Mouse (Mus musculus) T-cell, adult 2 months (primary cell): ENCODE results near the gene Senp2.

Experiments
- DNase-seq: peaks from one replicate; pipeline ENCODE4 v3.0.0; 2022; ENCODE audit warnings: low spot score

The Senp2 gene

DNA sequence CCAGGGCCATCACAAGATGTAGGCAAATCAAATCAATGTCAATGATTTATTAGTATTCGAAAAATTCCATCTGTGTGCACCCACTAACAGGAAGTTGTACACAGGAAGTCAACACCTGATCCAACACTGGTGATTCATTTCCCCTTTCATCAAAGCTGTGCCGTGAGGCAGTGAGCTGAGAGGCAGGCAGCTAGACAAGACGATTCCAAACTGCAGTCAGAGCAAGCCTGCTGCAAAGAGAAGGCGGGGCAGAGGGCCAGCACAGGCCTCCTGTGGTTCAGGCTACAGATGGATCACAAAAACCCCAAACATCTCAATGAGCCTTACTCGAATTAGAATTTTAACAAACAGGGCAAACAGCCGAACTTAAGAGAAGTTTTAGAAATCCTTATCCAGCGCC, 88.4 kb downstream of the Senp2 start:
- DNase-seq: no peak
